Mouse (Mus musculus) heart, adult 9 months (tissue): ENCODE data around the gene Gm6358.
"Not testable (repeated sequence)": the region's sequence is repeated elsewhere in the genome, so short reads cannot be mapped to it uniquely, and the experiment has no call there.

Source experiments
- DNase-seq, 2 experiments: peaks; one replicate each; pipeline ENCODE4 v3.0.0; 2022; ENCODE audit warnings: low spot score in 2 of 2

The Gm6358 gene

GRCm38 (mm10) chr16:89140551-89140950 lies at the start of gene Gm6358:
Gm6358 (plus strand) TSS chr16:89140851.
- no peak for DNase-seq

GRCm38 (mm10) chr16:89150786-89151185 lies 10.1 kb downstream of the Gm6358 start, which contains the start of gene Gm10061:
Gm10061 (plus strand) TSS chr16:89151086.
- DNase-seq, result no peak

- DNase-seq, result no peak
Observed at GRCm38 (mm10) chr16:89157652-89158051, 17.0 kb downstream of the Gm6358 start, which contains the start of gene Gm9789. Gm9789 (plus strand) TSS chr16:89157952.

- not testable (repeated sequence) for DNase-seq
Observed at GRCm38 (mm10) chr16:89169190-89169589, 28.5 kb downstream of the Gm6358 start, which contains the start of gene Gm7735. Gm7735 (plus strand) TSS chr16:89169490.

- DNase-seq, result no peak
Observed at GRCm38 (mm10) chr16:89174435-89174834, 33.8 kb downstream of the Gm6358 start, which contains the start of gene 1110057P08Rik. 1110057P08Rik (plus strand) TSS chr16:89174735.

- no peak for DNase-seq
Observed at GRCm38 (mm10) chr16:89188621-89189020, 48.0 kb downstream of the Gm6358 start.
